Mouse (Mus musculus) CH12.LX (cell line): Measurements from ENCODE around the gene Gm20422. TPM values are rescaled to one million over a fixed set of nuclear protein-coding genes. Genes with fewer than 3 reads are reported as not detected.

Experiments
- DNase-seq: peaks from one replicate; pipeline ENCODE4 v3.0.0-alpha.2; 2013; ENCODE audit errors: extremely low read depth
- H3K27ac ChIP-seq: 2 replicates; pipeline ENCODE4 v1.5.1; 2012; ENCODE audit warnings: low read depth, mild to moderate bottlenecking, control low read depth, moderate library complexity; ENCODE audit not compliant: insufficient read depth
- H3K27me3 ChIP-seq: replicated peaks from 2 replicates; pipeline ENCODE3; 2012; ENCODE audit warnings: inconsistent platforms
- H3K36me3 ChIP-seq, 2 experiments: replicated peaks in 1 of 2; 2 replicates each; pipeline versions ENCODE3 to v1.6.1; 2012; ENCODE audit warnings: inconsistent platforms in 1 of 2, low read length in 1 of 2, mild to moderate bottlenecking in 1 of 2, mixed read lengths in 1 of 2, moderate library complexity in 1 of 2; ENCODE audit not compliant: control insufficient read depth in 1 of 2, insufficient read depth in 1 of 2
- H3K4me1 ChIP-seq, 2 experiments: 2 replicates each; pipeline ENCODE4 v1.6.1; 2012; ENCODE audit warnings: inconsistent platforms in 1 of 2, moderate library complexity in 1 of 2; ENCODE audit not compliant: insufficient read depth in 2 of 2, control insufficient read depth in 1 of 2
- H3K4me2 ChIP-seq: 2 replicates; pipeline ENCODE4 v1.6.1; 2012; ENCODE audit warnings: low read depth, mild to moderate bottlenecking, control low read depth; ENCODE audit not compliant: poor library complexity, insufficient read depth, severe bottlenecking
- H3K4me3 ChIP-seq, 3 experiments: fragments of 150-350 bp in 1 of 3; sonication (generic) in 1 of 3; replicated peaks in 1 of 3; 2 replicates each; pipeline versions ENCODE3 to v1.5.1; 2011 to 2012; ENCODE audit warnings: low read depth in 2 of 3, low read length in 2 of 3, mild to moderate bottlenecking in 2 of 3, moderate library complexity in 2 of 3, control low read depth in 1 of 3, improper control_type of control experiment in 1 of 3, inconsistent platforms in 1 of 3, mixed read lengths in 1 of 3; ENCODE audit not compliant: poor library complexity in 1 of 3
- H3K79me2 ChIP-seq: replicated peaks from 2 replicates; pipeline ENCODE4 v1.6.1; 2012; ENCODE audit warnings: mild to moderate bottlenecking, moderate library complexity; ENCODE audit not compliant: control insufficient read depth, poor library complexity, insufficient read depth, severe bottlenecking; ENCODE audit errors: extremely low read depth
- H3K9ac ChIP-seq: 2 replicates; pipeline ENCODE4 v1.6.1; 2012; ENCODE audit warnings: low read depth, mild to moderate bottlenecking, control low read depth, moderate library complexity; ENCODE audit not compliant: insufficient read depth
- H3K9me3 ChIP-seq: replicated peaks from 2 replicates; pipeline ENCODE3; 2012; ENCODE audit warnings: low read length, inconsistent platforms, mixed read lengths
- BHLHE40 ChIP-seq: IDR thresholded peaks from 2 replicates; pipeline ENCODE4 v1.6.1; 2011; ENCODE audit warnings: mild to moderate bottlenecking, low read depth, low read length, improper control_type of control experiment
- CHD1 ChIP-seq: IDR thresholded peaks from 2 replicates; pipeline ENCODE4 v1.6.1; 2012; ENCODE audit warnings: low read depth, low read length, improper control_type of control experiment, inconsistent platforms
- ETS1 ChIP-seq: conservative IDR thresholded peaks from 2 replicates; pipeline ENCODE4 v1.6.1; 2012; ENCODE audit warnings: low read depth, mild to moderate bottlenecking, inconsistent platforms, low read length, improper control_type of control experiment, moderate library complexity
- JUND ChIP-seq: conservative IDR thresholded peaks from 2 replicates; pipeline ENCODE4 v1.6.1; 2011; ENCODE audit warnings: low read depth, low read length, improper control_type of control experiment
- MAFK ChIP-seq: IDR thresholded peaks from 2 replicates; pipeline ENCODE4 v1.6.1; 2011; ENCODE audit warnings: low read length, improper control_type of control experiment; ENCODE audit not compliant: insufficient replicate concordance
- MYC ChIP-seq: IDR thresholded peaks from 2 replicates; pipeline ENCODE4 v1.6.1; 2011; ENCODE audit warnings: low read depth, mild to moderate bottlenecking, improper control_type of control experiment, low read length
- RCOR1 ChIP-seq: conservative IDR thresholded peaks from 2 replicates; pipeline ENCODE4 v1.6.1; 2012; ENCODE audit warnings: low read depth, mild to moderate bottlenecking, inconsistent platforms, low read length, improper control_type of control experiment
- TBP ChIP-seq: conservative IDR thresholded peaks from 2 replicates; pipeline ENCODE4 v1.6.1; 2011; ENCODE audit warnings: low read depth, low read length, improper control_type of control experiment
- TCF12 ChIP-seq: IDR thresholded peaks from 2 replicates; pipeline ENCODE4 v1.6.1; 2014; ENCODE audit warnings: low read depth, mild to moderate bottlenecking, inconsistent platforms, low read length, improper control_type of control experiment
- USF1 ChIP-seq: IDR thresholded peaks from 2 replicates; pipeline ENCODE4 v1.6.1; 2014; ENCODE audit warnings: low read depth, mild to moderate bottlenecking, inconsistent platforms, low read length, improper control_type of control experiment
- ZC3H11A ChIP-seq: IDR thresholded peaks from 2 replicates; pipeline ENCODE4 v1.6.1; 2012; ENCODE audit warnings: low read depth, mild to moderate bottlenecking, inconsistent platforms, low read length, improper control_type of control experiment
- ZKSCAN1 ChIP-seq: IDR thresholded peaks from 2 replicates; pipeline ENCODE4 v1.6.1; 2012; ENCODE audit warnings: low read depth, inconsistent platforms, low read length, improper control_type of control experiment, borderline replicate concordance
- ZMIZ1 ChIP-seq: IDR thresholded peaks from 2 replicates; pipeline ENCODE4 v1.6.1; 2012; ENCODE audit warnings: low read depth, mild to moderate bottlenecking, inconsistent platforms, low read length, improper control_type of control experiment
- ZNF384 ChIP-seq: IDR thresholded peaks from 2 replicates; pipeline ENCODE4 v1.6.1; 2012; ENCODE audit warnings: low read depth, low read length, improper control_type of control experiment, inconsistent platforms
- dilution Hi-C: fragments of 300-500 bp; cut with MboI; formaldehyde crosslinking; loops from 2 replicates; pipeline ENCODE4 v1.14.3; 2020; ENCODE audit warnings: low sequenced_read_pairs; ENCODE audit not compliant: extremely low pct_unique_long_range_greater_than_20kb, extremely low pct_ligation_motif_present
- in situ Hi-C: fragments of 300-500 bp; cut with MboI; formaldehyde crosslinking; loops from 3 replicates; pipeline ENCODE4 v1.14.3; 2019; ENCODE audit warnings: low sequenced_read_pairs, low pct_ligation_motif_present, low pct_unique_long_range_greater_than_20kb, mixed read lengths
- polyA plus RNA-seq: library from polyadenylated mRNA; unstranded; fragments of >175 nt; gene quantifications from 2 replicates; pipeline ENCODE4 v1.2.1, GENCODE M21; 2012; ENCODE audit warnings: low read depth; ENCODE audit not compliant: insufficient read length
- total RNA-seq, 2 experiments: library from RNA; depleted of rRNA; stranded (reverse); fragments of 300-350 nt in 1 of 2; fragments of >200 nt in 1 of 2; gene quantifications; 2 replicates each; pipeline ENCODE4 v1.2.3; 2012 to 2014

Gene Gm20422
- total and polyA plus RNA-seq, 3 experiments: 1.4 to 2.0 (median 1.6) TPM

- in situ Hi-C loops (no loop called here), dilution Hi-C loops (no loop called here)
- peaks cover 30 to 40% of the 10 kb centered on the region in 2 experiments for H3K36me3 ChIP-seq
- no peak overlapping the region for H3K4me3 ChIP-seq
- H3K4me1 ChIP-seq: no peaks in the 10 kb centered on the region
- no peak for DNase-seq
- no peaks in the 10 kb centered on the region for H3K79me2 ChIP-seq
- H3K27ac ChIP-seq: no peak overlapping the region
- no peaks in the 10 kb centered on the region for H3K9me3 ChIP-seq
- no peak overlapping the region for H3K9ac ChIP-seq
- TF ChIP-seq TCF12: no peak
- no peak for TF ChIP-seq ZMIZ1
- no peak for TF ChIP-seq USF1
- TF ChIP-seq TBP: no peak
- no peak for TF ChIP-seq MYC
- TF ChIP-seq ZKSCAN1: no peak
- no peak for TF ChIP-seq CHD1
- TF ChIP-seq JUND: no peak
- TF ChIP-seq ZNF384: no peak
- no peak for TF ChIP-seq BHLHE40
- no peak for TF ChIP-seq RCOR1
- no peak for TF ChIP-seq MAFK
- TF ChIP-seq ZC3H11A: no peak
- no peak for TF ChIP-seq ETS1
- TF ChIP-seq, all 38 proteins: peak for 0
- no peaks in the 10 kb centered on the region for H3K27me3 ChIP-seq
- H3K4me2 ChIP-seq: no peak overlapping the region
Measured at GRCm38 (mm10) chr8:69701810-69702209, 72.9 kb downstream of the Gm20422 start.

Other genes starting within 250 kb of the Gm20422 start
- 7.1 and 7.7 TPM in 2 replicates for gene Zfp868, start 149.3 kb downstream of the Gm20422 start, total RNA-seq (2012; rRNA removed)
- 16.2 and 17.6 TPM in 2 replicates for gene Zfp868, start 149.3 kb downstream of the Gm20422 start, total RNA-seq (2014; rRNA removed)
- 9.8 and 12.3 TPM in 2 replicates for gene Zfp868, start 149.3 kb downstream of the Gm20422 start, polyA plus RNA-seq
- 0.38 and 0.55 TPM in 2 replicates for gene Zfp964, start 120.4 kb downstream of the Gm20422 start, total RNA-seq (2012; rRNA removed)
- 0.63 and 0.78 TPM in 2 replicates for gene Zfp964, start 120.4 kb downstream of the Gm20422 start, total RNA-seq (2014; rRNA removed)
- gene Zfp964, start 120.4 kb downstream of the Gm20422 start, polyA plus RNA-seq: 0.37 and 0.55 TPM in 2 replicates
- 16.0 and 17.2 TPM in 2 replicates for gene Zfp869, start 64.2 kb downstream of the Gm20422 start, total RNA-seq (2012; rRNA removed)
- 30.6 and 33.8 TPM in 2 replicates for gene Zfp869, start 64.2 kb downstream of the Gm20422 start, total RNA-seq (2014; rRNA removed)
- 15.2 and 16.6 TPM in 2 replicates for gene Zfp869, start 64.2 kb downstream of the Gm20422 start, polyA plus RNA-seq
- gene Zfp963, start 24.9 kb downstream of the Gm20422 start, total RNA-seq (2012; rRNA removed): 1.9 and 2.2 TPM in 2 replicates
- 4.8 and 6.0 TPM in 2 replicates for gene Zfp963, start 24.9 kb downstream of the Gm20422 start, total RNA-seq (2014; rRNA removed)
- gene Zfp963, start 24.9 kb downstream of the Gm20422 start, polyA plus RNA-seq: 4.7 and 5.5 TPM in 2 replicates
- gene Atp13a1, start 16.3 kb upstream of the Gm20422 start, total RNA-seq (2012; rRNA removed): 53.3 and 58.4 TPM in 2 replicates
- gene Atp13a1, start 16.3 kb upstream of the Gm20422 start, total RNA-seq (2014; rRNA removed): 36.6 and 36.8 TPM in 2 replicates
- gene Atp13a1, start 16.3 kb upstream of the Gm20422 start, polyA plus RNA-seq: 46.9 and 51.0 TPM in 2 replicates
- 14.3 and 15.4 TPM in 2 replicates for gene Zfp866, start 16.3 kb upstream of the Gm20422 start, total RNA-seq (2012; rRNA removed)
- 14.8 and 16.0 TPM in 2 replicates for gene Zfp866, start 16.3 kb upstream of the Gm20422 start, total RNA-seq (2014; rRNA removed)
- 14.4 and 15.6 TPM in 2 replicates for gene Zfp866, start 16.3 kb upstream of the Gm20422 start, polyA plus RNA-seq
- gene Gmip, start 33.8 kb upstream of the Gm20422 start, total RNA-seq (2012; rRNA removed): 48.1 and 49.2 TPM in 2 replicates
- 22.2 and 25.4 TPM in 2 replicates for gene Gmip, start 33.8 kb upstream of the Gm20422 start, total RNA-seq (2014; rRNA removed)
- gene Gmip, start 33.8 kb upstream of the Gm20422 start, polyA plus RNA-seq: 54.3 and 81.8 TPM in 2 replicates
- 1.1 and 1.2 TPM in 2 replicates for gene Lpar2, start 47.5 kb upstream of the Gm20422 start, total RNA-seq (2012; rRNA removed)
- 0.74 and 0.82 TPM in 2 replicates for gene Lpar2, start 47.5 kb upstream of the Gm20422 start, total RNA-seq (2014; rRNA removed)
- 2.5 and 3.0 TPM in 2 replicates for gene Lpar2, start 47.5 kb upstream of the Gm20422 start, polyA plus RNA-seq
- 3.1 and 5.9 TPM in 2 replicates for gene Pbx4, start 57.6 kb upstream of the Gm20422 start, total RNA-seq (2012; rRNA removed)
- 1.0 and 1.5 TPM in 2 replicates for gene Pbx4, start 57.6 kb upstream of the Gm20422 start, total RNA-seq (2014; rRNA removed)
- gene Pbx4, start 57.6 kb upstream of the Gm20422 start, polyA plus RNA-seq: 2.4 and 3.5 TPM in 2 replicates
- gene Cilp2, start 112.8 kb upstream of the Gm20422 start, total RNA-seq (2012; rRNA removed): 0.08 TPM in 2 replicates
- gene Cilp2, start 112.8 kb upstream of the Gm20422 start, total RNA-seq (2014; rRNA removed): 0.04 TPM in 1 of 2 replicates, not detected in the other
- 0.07 TPM in 1 of 2 replicates, not detected in the other for gene Cilp2, start 112.8 kb upstream of the Gm20422 start, polyA plus RNA-seq
- gene Tssk6, start 127.3 kb upstream of the Gm20422 start, total RNA-seq (2012; rRNA removed): 1.5 and 1.8 TPM in 2 replicates
- 0.35 and 0.44 TPM in 2 replicates for gene Tssk6, start 127.3 kb upstream of the Gm20422 start, total RNA-seq (2014; rRNA removed)
- 1.7 and 2.3 TPM in 2 replicates for gene Tssk6, start 127.3 kb upstream of the Gm20422 start, polyA plus RNA-seq
- gene Ndufa13, start 127.7 kb upstream of the Gm20422 start, total RNA-seq (2012; rRNA removed): 153 and 177 TPM in 2 replicates
- gene Ndufa13, start 127.7 kb upstream of the Gm20422 start, total RNA-seq (2014; rRNA removed): 60.9 and 74.7 TPM in 2 replicates
- gene Ndufa13, start 127.7 kb upstream of the Gm20422 start, polyA plus RNA-seq: 90.1 and 104 TPM in 2 replicates
- 8.0 and 9.5 TPM in 2 replicates for gene Yjefn3, start 127.8 kb upstream of the Gm20422 start, total RNA-seq (2012; rRNA removed)
- gene Yjefn3, start 127.8 kb upstream of the Gm20422 start, total RNA-seq (2014; rRNA removed): 3.3 and 3.6 TPM in 2 replicates
- 8.4 and 10.5 TPM in 2 replicates for gene Yjefn3, start 127.8 kb upstream of the Gm20422 start, polyA plus RNA-seq
- 70.8 and 73.2 TPM in 2 replicates for gene Gatad2a, start 221.5 kb upstream of the Gm20422 start, total RNA-seq (2012; rRNA removed)
- 31.5 and 35.7 TPM in 2 replicates for gene Gatad2a, start 221.5 kb upstream of the Gm20422 start, total RNA-seq (2014; rRNA removed)
- 95.1 and 122 TPM in 2 replicates for gene Gatad2a, start 221.5 kb upstream of the Gm20422 start, polyA plus RNA-seq